Mouse (Mus musculus): ENCODE measurements around the gene Gm8011. TPM values are rescaled to one million over a fixed set of nuclear protein-coding genes. Genes with fewer than 3 reads are reported as not detected.
"Not testable (repeated sequence)": the region's sequence is repeated elsewhere in the genome, so short reads cannot be mapped to it uniquely, and the experiment has no call there.

The Gm8011 gene
- not detected for total RNA-seq (2022)

GRCm38 (mm10) chr14:42463581-42463980 is at the start of gene Gm8011:
Gene Gm8011 (plus strand): TSS chr14:42463881.
- not testable (repeated sequence) for DNase-seq (ENCODE audit: low spot score in 2 of 2)

- not testable (repeated sequence) for DNase-seq (ENCODE audit: low spot score in 2 of 2)
Measured at GRCm38 (mm10) chr14:42439573-42439972, 24.1 kb upstream of the Gm8011 start, which contains the start of gene Gm8005. Gene Gm8005 (minus strand): TSS chr14:42439673.

- not testable (repeated sequence) for DNase-seq (ENCODE audit: low spot score in 2 of 2)
Measured at GRCm38 (mm10) chr14:42502249-42502648, 38.6 kb downstream of the Gm8011 start, which contains the start of gene Gm8020. Gene Gm8020 (minus strand): TSS chr14:42502349.

Other genes with a start within 250 kb of the Gm8011 start
- gene Gm17026, start 203.8 kb upstream of the Gm8011 start, total RNA-seq (2022), result not detected
- not detected for gene Gm9611, start 166.5 kb upstream of the Gm8011 start, total RNA-seq (2022)
- not detected for gene Gm7995, start 153.7 kb upstream of the Gm8011 start, total RNA-seq (2022)
- gene Gm8005, start 24.2 kb upstream of the Gm8011 start, total RNA-seq (2022), result not detected
- gene Gm8020, start 38.5 kb downstream of the Gm8011 start, total RNA-seq (2022), result not detected
- under 1 TPM in 1 of 4 experiments, not detected in 3; 0.25 TPM for gene Gm8024, start 60.4 kb downstream of the Gm8011 start, total RNA-seq (2022)
- not detected for gene Gm17124, start 136.0 kb downstream of the Gm8011 start, total RNA-seq (2022)
- not detected for gene Gm3633, start 178.0 kb downstream of the Gm8011 start, total RNA-seq (2022)
- not detected for gene Gm10378, start 192.1 kb downstream of the Gm8011 start, total RNA-seq (2022)